Mouse (Mus musculus): ENCODE data around the gene Mipol1.

The Mipol1 gene

GRCm38 (mm10) chr12:57511127-57511526 is 280.9 kb downstream of the Mipol1 start:
- ATAC-seq (ENCODE audit: insufficient number of reproducible peaks, low FRiP score, low TSS enrichment): no peak

DNA sequence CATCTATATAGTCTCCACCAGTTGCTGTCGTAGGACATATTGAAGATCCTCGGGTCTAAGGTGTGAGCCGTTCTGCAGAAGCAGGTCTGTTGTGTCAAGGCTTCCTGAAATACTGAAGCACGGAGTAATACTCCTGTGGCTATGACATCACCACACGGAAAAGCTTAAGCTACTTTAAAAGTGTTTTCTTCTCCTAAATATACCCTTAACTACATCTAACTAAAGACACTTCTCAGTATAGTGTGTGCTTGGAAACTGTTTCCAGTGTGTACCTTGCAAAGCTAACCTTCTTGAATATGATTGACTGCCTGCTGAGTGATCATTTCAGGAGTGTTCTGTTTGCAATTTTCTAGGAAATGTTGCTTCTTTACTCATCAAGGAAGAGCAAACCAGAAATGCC is 281.3 kb downstream of the Mipol1 start:
- no peak for ATAC-seq (ENCODE audit: insufficient number of reproducible peaks, low FRiP score, low TSS enrichment)

DNA sequence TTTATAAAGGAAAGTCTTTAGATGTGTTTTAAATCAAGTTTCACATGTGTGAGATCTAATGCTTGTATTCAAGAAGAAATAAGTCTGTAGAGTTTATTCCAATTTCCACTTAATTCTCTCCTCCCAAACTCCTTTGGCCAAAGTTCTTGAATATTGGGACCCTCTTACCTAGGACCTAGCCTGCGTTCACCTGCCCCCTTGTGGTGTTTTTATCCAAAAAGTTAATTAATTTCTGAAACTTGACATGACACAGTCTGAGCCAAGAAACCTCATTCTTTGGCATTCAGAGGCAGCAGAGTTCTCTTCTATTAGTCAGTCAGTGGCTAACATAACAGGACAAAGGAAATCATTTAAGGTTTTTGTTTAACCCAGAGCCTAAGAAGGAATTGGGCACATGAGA is 284.3 kb downstream of the Mipol1 start:
- ATAC-seq (ENCODE audit: insufficient number of reproducible peaks, low FRiP score, low TSS enrichment): no peak

GRCm38 (mm10) chr12:57515702-57516377 is 285.6 kb downstream of the Mipol1 start:
- no peak for ATAC-seq (ENCODE audit: insufficient number of reproducible peaks, low FRiP score, low TSS enrichment)

- ATAC-seq (ENCODE audit: insufficient number of reproducible peaks, low FRiP score, low TSS enrichment): no peak
Measured at GRCm38 (mm10) chr12:57528335-57528734, 298.1 kb downstream of the Mipol1 start.

- no peak for ATAC-seq (ENCODE audit: insufficient number of reproducible peaks, low FRiP score, low TSS enrichment)
Measured at GRCm38 (mm10) chr12:57530474-57530873, 300.2 kb downstream of the Mipol1 start.

- no peak for ATAC-seq (ENCODE audit: insufficient number of reproducible peaks, low FRiP score, low TSS enrichment)
Measured at GRCm38 (mm10) chr12:57534517-57534878, 304.3 kb downstream of the Mipol1 start.

DNA sequence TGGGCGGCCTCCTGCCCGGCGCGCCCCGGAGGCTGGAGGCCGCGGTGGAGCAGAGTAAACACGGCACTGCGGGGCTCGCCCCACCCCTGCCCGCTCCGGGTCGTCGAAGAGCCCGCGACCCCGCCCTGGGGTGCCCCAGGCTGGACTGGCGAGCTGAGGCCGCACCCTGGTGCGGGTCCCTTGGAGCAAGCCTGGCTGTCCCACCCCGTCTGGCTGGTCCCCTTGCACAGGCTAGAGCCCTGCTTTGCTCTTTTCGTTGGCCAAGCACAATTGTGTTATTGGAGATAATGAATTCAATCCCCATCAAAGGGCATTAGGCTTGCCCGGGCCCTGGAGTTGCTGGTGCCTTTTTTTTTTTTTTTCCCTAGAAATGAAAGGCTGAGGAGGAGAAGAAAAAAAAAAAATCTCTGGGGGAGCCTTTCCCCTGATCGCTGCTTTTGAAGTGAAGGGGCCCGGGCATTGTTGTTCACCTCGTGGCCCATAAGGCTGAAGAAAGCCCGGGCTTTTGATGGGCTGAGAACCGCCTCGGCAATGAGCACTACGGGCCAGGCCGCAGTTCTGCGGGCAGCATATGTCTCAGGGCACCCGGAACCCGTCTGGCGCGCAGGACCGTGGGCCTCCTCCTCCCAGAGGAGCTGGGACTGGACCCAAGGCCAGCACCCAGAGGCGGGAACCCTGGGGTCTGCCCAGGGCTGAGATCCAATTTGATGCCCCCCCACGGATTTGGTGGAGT is 304.8 kb downstream of the Mipol1 start:
- ATAC-seq (ENCODE audit: insufficient number of reproducible peaks, low FRiP score, low TSS enrichment): no peak

DNA sequence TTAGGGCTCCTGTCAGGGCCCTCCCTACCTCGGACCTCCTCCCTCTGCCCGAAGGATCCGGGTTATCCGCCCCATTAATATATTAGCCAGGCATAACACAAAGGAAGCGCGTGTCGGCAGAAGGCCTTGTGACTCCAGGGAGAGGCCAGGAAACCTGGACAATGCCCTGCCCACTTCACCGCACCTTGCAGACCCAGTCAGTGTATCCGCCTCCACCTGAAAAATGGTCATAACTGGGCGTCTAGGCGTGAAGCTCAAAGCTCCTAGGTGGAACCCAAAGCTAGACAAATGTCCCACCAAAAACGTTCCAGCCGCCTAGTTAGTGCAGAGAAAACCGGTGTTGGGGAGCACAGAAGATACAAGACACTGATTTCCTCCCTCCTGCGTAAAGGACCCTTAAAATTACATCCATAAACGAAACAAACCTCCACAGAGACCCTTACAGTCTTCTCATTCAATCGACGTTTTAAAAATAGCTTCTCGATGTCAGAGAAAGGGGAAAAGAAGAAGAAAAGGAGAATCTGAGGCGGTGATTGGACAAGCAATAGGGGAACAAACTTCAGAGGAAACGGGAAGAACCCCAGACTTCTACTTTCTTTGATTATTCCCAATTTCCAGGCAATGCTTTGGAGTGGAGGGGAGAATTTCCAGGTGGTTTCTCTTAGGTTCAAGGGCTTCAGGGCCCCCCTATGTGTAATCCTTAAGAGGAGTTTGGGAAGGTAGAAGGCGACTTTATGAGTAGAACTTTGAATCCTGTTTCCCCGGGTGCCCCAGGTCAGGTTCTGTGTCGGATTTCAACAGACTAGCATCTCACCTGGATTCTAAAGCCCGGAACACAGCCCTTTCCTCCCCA is 306.1 kb downstream of the Mipol1 start:
- ATAC-seq (ENCODE audit: insufficient number of reproducible peaks, low FRiP score, low TSS enrichment): no peak

DNA sequence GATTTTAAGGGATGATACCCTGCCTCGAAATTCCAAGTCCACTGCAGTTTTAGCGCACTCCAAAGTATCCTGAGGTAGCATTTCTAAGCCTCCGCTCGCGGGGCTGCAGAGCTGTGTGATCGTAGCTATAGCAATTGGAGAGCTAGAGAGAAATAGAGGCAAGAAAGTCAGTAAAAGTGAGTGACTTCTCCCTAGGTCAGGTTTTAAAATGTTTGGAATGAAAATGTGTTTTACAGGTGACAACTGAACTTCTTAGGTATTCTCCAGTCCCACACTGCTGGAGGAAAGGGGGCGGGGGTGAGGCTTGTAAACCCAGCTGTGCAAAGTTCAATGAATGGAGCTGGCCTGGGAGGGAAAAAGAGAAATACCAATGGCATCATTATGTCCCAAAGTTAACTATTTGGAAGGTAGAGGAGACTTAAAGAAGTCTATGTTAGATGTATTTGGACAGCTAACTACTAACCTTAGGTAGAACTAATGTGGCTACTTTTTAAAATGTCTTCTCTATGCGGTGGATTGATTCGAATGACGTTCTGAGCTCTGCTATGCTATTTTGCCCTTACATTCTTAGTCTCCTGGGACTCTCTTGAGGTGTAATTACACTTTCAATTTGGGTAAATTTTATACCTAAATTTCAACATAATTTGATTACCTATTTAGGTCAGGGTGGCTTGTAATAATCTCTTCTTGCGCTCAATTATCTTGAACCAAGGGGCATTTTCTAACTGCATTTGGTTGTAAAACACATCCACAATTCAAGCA is 306.9 kb downstream of the Mipol1 start:
- ATAC-seq (ENCODE audit: insufficient number of reproducible peaks, low FRiP score, low TSS enrichment): no peak

DNA sequence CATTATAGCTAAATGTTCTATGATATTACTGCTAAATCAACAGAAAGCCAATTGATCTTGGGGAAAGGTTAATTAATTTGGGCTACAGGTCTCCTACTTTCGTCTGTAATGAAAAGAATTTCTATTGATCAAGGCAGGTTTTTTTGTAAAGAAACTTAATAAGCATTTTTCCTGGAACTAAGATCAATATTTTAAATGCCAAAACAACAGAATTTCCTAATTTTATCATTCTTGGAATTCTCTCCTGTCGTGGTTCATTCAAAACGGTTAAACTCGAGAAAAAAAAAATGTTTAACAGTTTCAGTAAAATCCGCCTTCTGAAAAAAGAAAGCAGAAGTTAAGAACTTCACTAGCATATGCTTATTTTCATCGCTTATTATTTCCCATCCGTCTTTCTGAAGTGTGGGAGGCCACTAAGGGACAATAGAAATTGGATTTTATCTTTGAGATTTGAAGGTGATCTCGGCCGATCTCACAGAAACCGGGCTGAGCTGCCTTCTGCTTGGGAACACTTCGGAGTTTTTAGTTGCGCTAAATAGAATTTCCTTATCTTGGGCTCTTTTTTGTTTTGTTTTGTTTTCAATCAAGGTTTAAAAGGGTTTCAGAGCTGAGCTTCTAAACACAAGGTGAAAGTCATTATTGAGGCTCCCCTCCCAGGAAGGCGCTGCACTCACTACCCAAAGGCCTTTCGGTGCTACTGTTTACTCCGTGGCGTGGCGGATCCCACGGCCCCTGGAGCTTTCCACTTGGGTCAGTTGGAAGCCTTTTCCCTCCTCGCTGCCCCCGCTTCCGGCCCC is 307.8 kb downstream of the Mipol1 start:
- no peak for ATAC-seq (ENCODE audit: insufficient number of reproducible peaks, low FRiP score, low TSS enrichment)

GRCm38 (mm10) chr12:57538588-57539550 is 308.6 kb downstream of the Mipol1 start:
- no peak for ATAC-seq (ENCODE audit: insufficient number of reproducible peaks, low FRiP score, low TSS enrichment)

DNA sequence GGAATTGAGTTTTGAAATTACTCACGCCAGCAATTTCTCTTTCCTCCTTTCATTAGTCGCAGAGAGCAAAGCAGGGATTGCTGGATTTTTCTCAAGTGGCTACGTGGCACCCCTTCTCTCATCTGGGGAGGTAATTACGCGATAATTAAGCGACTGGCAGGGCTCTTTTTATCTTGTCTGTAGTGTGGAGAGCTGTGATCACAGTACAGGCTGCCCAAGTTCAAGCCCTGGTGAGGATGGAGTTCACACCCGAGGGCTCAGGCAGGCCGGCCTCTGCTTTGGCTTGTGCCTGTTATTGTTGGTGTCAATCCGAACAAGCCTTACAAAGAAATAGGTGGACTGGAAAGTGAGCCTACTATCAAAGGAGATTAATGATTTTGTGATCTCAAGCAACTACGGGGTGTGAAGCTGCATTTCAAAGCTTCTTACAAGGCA is 309.3 kb downstream of the Mipol1 start:
- ATAC-seq (ENCODE audit: insufficient number of reproducible peaks, low FRiP score, low TSS enrichment): no peak

- ATAC-seq (ENCODE audit: insufficient number of reproducible peaks, low FRiP score, low TSS enrichment): no peak
Measured at GRCm38 (mm10) chr12:57541118-57541517, 310.9 kb downstream of the Mipol1 start.

GRCm38 (mm10) chr12:57541931-57542745 is 311.9 kb downstream of the Mipol1 start:
- ATAC-seq (ENCODE audit: insufficient number of reproducible peaks, low FRiP score, low TSS enrichment): no peak

- no peak for ATAC-seq (ENCODE audit: insufficient number of reproducible peaks, low FRiP score, low TSS enrichment)
Measured at GRCm38 (mm10) chr12:57542746-57543626, 312.8 kb downstream of the Mipol1 start.

GRCm38 (mm10) chr12:57543627-57543991 is 313.4 kb downstream of the Mipol1 start:
- no peak for ATAC-seq (ENCODE audit: insufficient number of reproducible peaks, low FRiP score, low TSS enrichment)
